Mouse (Mus musculus) ES-CJ7 (cell line): Measurements from ENCODE around the gene Mroh3.
A peak's percentile ranks its signal among the peaks of the same experiment; 100 is the strongest.

Experiments used
- DNase-seq: peaks from one replicate; pipeline ENCODE4 v3.0.0; 2011; ENCODE audit warnings: low read depth, low spot score

The Mroh3 gene

GRCm38 (mm10) chr1:136228328-136229039 lies 15.9 kb upstream of the Mroh3 start:
- peak; percentile 19 for DNase-seq

- DNase-seq, result no peak
These were observed 15.2 kb upstream of the Mroh3 start for GRCm38 (mm10) chr1:136227870-136228269.

GRCm38 (mm10) chr1:136226626-136227025 lies 14.0 kb upstream of the Mroh3 start:
- DNase-seq, result no peak

GRCm38 (mm10) chr1:136225846-136226245 lies 13.2 kb upstream of the Mroh3 start:
- no peak for DNase-seq

- no peak for DNase-seq
These were observed 11.2 kb upstream of the Mroh3 start for GRCm38 (mm10) chr1:136223758-136224342.

GRCm38 (mm10) chr1:136222386-136222785 lies 9.8 kb upstream of the Mroh3 start:
- no peak for DNase-seq

GRCm38 (mm10) chr1:136220037-136220871 lies 7.6 kb upstream of the Mroh3 start:
- DNase-seq, result no peak

- no peak for DNase-seq
These were observed 1.7 kb upstream of the Mroh3 start for GRCm38 (mm10) chr1:136214304-136214703.

- DNase-seq, result no peak
These were observed 22.6 kb downstream of the Mroh3 start for GRCm38 (mm10) chr1:136190033-136190432.

- no peak for DNase-seq
These were observed 33.1 kb downstream of the Mroh3 start for GRCm38 (mm10) chr1:136179511-136180001.

GRCm38 (mm10) chr1:136178741-136179140 lies 33.9 kb downstream of the Mroh3 start:
- DNase-seq, result peak; percentile 64

GRCm38 (mm10) chr1:136177085-136177484 lies 35.5 kb downstream of the Mroh3 start:
- no peak for DNase-seq

GRCm38 (mm10) chr1:136175183-136175582 lies 37.4 kb downstream of the Mroh3 start:
- DNase-seq, result peak; percentile 82

- peak; percentile 93 for DNase-seq
These were observed 38.5 kb downstream of the Mroh3 start for GRCm38 (mm10) chr1:136174101-136174606.

GRCm38 (mm10) chr1:136172696-136173095 lies 39.9 kb downstream of the Mroh3 start:
- DNase-seq, result no peak

- peak; percentile 81 for DNase-seq
These were observed 42.5 kb downstream of the Mroh3 start for GRCm38 (mm10) chr1:136170109-136170508.

GRCm38 (mm10) chr1:136167657-136168056 lies 45.0 kb downstream of the Mroh3 start:
- peak; percentile 42 for DNase-seq

- DNase-seq, result peak; percentile 47
These were observed 47.2 kb downstream of the Mroh3 start for GRCm38 (mm10) chr1:136165436-136165835.

GRCm38 (mm10) chr1:136161333-136161921 lies 51.2 kb downstream of the Mroh3 start:
- DNase-seq, result no peak

- DNase-seq, result no peak
These were observed 51.7 kb downstream of the Mroh3 start for GRCm38 (mm10) chr1:136160930-136161329.

- DNase-seq, result no peak
These were observed 52.3 kb downstream of the Mroh3 start for GRCm38 (mm10) chr1:136160297-136160696.

- peak; percentile 81 for DNase-seq
These were observed 52.8 kb downstream of the Mroh3 start for GRCm38 (mm10) chr1:136159830-136160229.
